Mouse (Mus musculus) cerebellum, postnatal 25 days (tissue): Measurements from ENCODE around the gene Akr1c13.

Experiments
- DNase-seq, 2 experiments: peaks; one replicate each; pipeline ENCODE4 v3.0.0; 2021; ENCODE audit warnings: mixed read lengths in 2 of 2

The Akr1c13 gene

DNA sequence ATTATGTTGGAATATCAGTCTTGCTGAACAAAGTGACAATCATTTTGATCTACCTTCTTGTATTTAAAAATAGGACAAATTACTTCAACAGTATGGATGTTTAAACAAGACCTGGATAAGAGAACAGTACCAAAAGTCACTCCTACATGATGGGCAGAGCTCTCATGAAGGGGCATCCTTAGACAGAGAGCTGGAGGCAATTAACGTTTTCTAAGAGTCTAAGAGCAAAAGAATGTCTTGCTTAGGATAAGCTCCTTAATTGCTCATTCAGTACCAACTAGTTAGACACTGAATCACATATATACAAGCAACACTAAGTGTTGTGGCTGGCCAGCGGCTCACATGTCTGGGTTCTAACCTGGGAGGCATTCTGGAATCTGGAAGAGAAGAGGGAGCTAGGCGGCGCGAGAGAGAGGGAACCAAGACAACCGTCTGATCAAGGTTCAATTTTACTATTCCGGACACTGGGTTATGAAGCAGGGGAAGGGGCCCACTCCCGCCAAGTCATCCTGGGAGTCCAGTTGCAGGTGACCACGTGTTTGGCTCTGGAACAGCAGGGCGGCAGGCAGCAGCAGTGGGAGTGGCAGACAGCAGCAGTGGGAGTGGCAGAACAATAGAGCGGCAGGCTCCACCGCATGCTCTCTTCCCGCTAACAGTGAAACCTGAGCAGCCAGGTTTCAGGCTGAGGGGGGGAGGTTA is 54.1 kb downstream of the Akr1c13 start:
- no peak for DNase-seq

DNA sequence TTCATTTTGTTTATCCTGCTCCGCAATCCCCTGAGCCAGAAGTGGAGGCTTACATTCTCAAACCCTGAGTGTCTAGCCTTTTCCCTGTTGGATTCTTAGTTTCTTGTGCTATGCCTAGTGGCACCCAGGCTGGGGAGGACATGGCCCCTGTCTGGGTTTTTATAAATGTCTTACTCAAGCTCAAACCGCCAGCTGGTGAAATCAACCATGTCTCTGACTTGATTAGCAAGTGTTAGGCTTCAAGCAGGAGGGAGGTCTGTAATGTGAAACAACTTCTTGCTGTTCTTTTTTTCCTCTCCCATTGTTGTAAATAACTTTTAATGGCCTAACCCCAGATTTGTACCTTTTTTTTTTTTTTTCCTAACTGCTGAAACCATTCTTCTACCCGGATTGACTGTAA is 58.4 kb downstream of the Akr1c13 start:
- DNase-seq, result no peak
